In genomic region chr10:78575105-78575632, GRCm38 (mm10) we compare ENCODE assay signal across 8 mouse cellular contexts. TPM values are rescaled to one million over a fixed set of nuclear protein-coding genes. Genes with fewer than 3 reads are reported as not detected.
DNase-seq lines count a peak whose midpoint lies in the region; ATAC-seq and TF ChIP-seq lines count a peak whose summit lies in the region.

No protein-coding gene starts in this region.

- no peaks in the 10 kb centered on the region for H3K9me3 ChIP-seq in kidney, embryonic 14.5 days (ENCODE audit: control insufficient read depth, low read length)
- H3K9me3 ChIP-seq in hindbrain, embryonic 16.5 days (ENCODE audit: control insufficient read depth, low read length), result no peaks in the 10 kb centered on the region
- H3K9me3 ChIP-seq in midbrain, embryonic 14.5 days (ENCODE audit: control insufficient read depth, low read length), result no peaks in the 10 kb centered on the region

- H3K4me2 ChIP-seq in kidney, embryonic 14.5 days (replicated peaks; ENCODE audit: low read depth, low read length), result peak overlapping the region; percentile 64
- peak overlapping the region; percentile 88 for H3K4me2 ChIP-seq in hindbrain, embryonic 16.5 days (ENCODE audit: low read length)
- peak overlapping the region; percentile 73 for H3K4me2 ChIP-seq in midbrain, embryonic 14.5 days (ENCODE audit: low read length)

- TF ChIP-seq CTCF in bone marrow, adult 2 months (IDR thresholded peaks at IDR 0.05; ENCODE audit: control insufficient read depth, insufficient read depth, low read length), result no peak

- no peak for TF ChIP-seq POLR2A in bone marrow, adult 2 months (IDR thresholded peaks at IDR 0.05; ENCODE audit: borderline replicate concordance, control insufficient read depth, low read depth, low read length)

- H3K27ac ChIP-seq in kidney, embryonic 14.5 days (ENCODE audit: low read depth, low read length), result peak overlapping the region; percentile 85
- H3K27ac ChIP-seq in bone marrow, adult 2 months (ENCODE audit: control insufficient read depth, insufficient read depth, low read depth, low read length, poor library complexity), result peak overlapping the region; percentile 82; the same call in 1 of the 2 replicates
- peak overlapping the region; percentile 89 for H3K27ac ChIP-seq in hindbrain, embryonic 16.5 days (ENCODE audit: low read depth, low read length)
- peak overlapping the region; percentile 81 for H3K27ac ChIP-seq in midbrain, embryonic 14.5 days (replicated peaks; ENCODE audit: low read depth, low read length)

- peak overlapping the region; percentile 69 for H3K4me3 ChIP-seq in kidney, embryonic 14.5 days (ENCODE audit: low read length)
- peak overlapping the region; percentile 87 for H3K4me3 ChIP-seq in bone marrow, adult 2 months (replicated peaks; ENCODE audit: control insufficient read depth, low read depth, low read length)
- peak overlapping the region; percentile 71 for H3K4me3 ChIP-seq in hindbrain, embryonic 16.5 days (ENCODE audit: low read length)
- peak overlapping the region; percentile 60 for H3K4me3 ChIP-seq in midbrain, embryonic 14.5 days (replicated peaks; ENCODE audit: low read depth, low read length)

- H3K36me3 ChIP-seq in kidney, embryonic 14.5 days (ENCODE audit: control insufficient read depth, insufficient read depth, low read length), result peaks cover 28% of the 10 kb centered on the region; the same call in 1 of the 2 replicates
- H3K36me3 ChIP-seq in hindbrain, embryonic 16.5 days (ENCODE audit: control insufficient read depth, insufficient read depth, low read length), result peaks cover 14% of the 10 kb centered on the region
- H3K36me3 ChIP-seq in midbrain, embryonic 14.5 days (ENCODE audit: control insufficient read depth, insufficient read depth, low read length), result peaks cover 26% of the 10 kb centered on the region

- no peak for DNase-seq in kidney, adult 8-10 months
- no peak for DNase-seq in midbrain, embryonic 14.5 days
- no peak for DNase-seq in frontal cortex, postnatal 25 days (ENCODE audit: low spot score in 2 of 2)
- no peak for DNase-seq in urinary bladder, postnatal 25 days (ENCODE audit: low spot score)
- no peak for DNase-seq in embryo, embryonic 9.5 days (ENCODE audit: extremely low spot score)

- H3K9ac ChIP-seq in kidney, embryonic 14.5 days (ENCODE audit: low read depth, low read length), result peak overlapping the region; percentile 74
- peak overlapping the region; percentile 75 for H3K9ac ChIP-seq in hindbrain, embryonic 16.5 days (ENCODE audit: low read depth, low read length)
- H3K9ac ChIP-seq in midbrain, embryonic 14.5 days (replicated peaks; ENCODE audit: low read length), result peak overlapping the region; percentile 70

- 15% methylated on average over 13 of the region's 13 CpGs for WGBS in kidney, embryonic 14.5 days
- 9% methylated on average over 13 of the region's 13 CpGs for WGBS in bone marrow, adult 2 months
- WGBS in hindbrain, embryonic 16.5 days, result 14% methylated on average over 13 of the region's 13 CpGs
- WGBS in midbrain, embryonic 14.5 days, result 17% methylated on average over 13 of the region's 13 CpGs

- H3K4me1 ChIP-seq in kidney, embryonic 14.5 days (ENCODE audit: control insufficient read depth, insufficient read depth, low read length), result no peaks in the 10 kb centered on the region
- peaks cover 2% of the 10 kb centered on the region; the same call in 1 of the 2 replicates for H3K4me1 ChIP-seq in bone marrow, adult 2 months (ENCODE audit: control insufficient read depth, insufficient read depth, low read length)
- peaks cover 10% of the 10 kb centered on the region for H3K4me1 ChIP-seq in hindbrain, embryonic 16.5 days (ENCODE audit: control insufficient read depth, insufficient read depth, low read depth, low read length)
- peaks cover 7% of the 10 kb centered on the region; the same call in 1 of the 2 replicates for H3K4me1 ChIP-seq in midbrain, embryonic 14.5 days (ENCODE audit: control insufficient read depth, insufficient read depth, low read length)

- H3K27me3 ChIP-seq in kidney, embryonic 14.5 days (ENCODE audit: control insufficient read depth, insufficient read depth, low read length), result no peaks in the 10 kb centered on the region
- no peaks in the 10 kb centered on the region for H3K27me3 ChIP-seq in hindbrain, embryonic 16.5 days (replicated peaks; ENCODE audit: control insufficient read depth, insufficient read depth, low read length)
- H3K27me3 ChIP-seq in midbrain, embryonic 14.5 days (ENCODE audit: control insufficient read depth, insufficient read depth, low read length), result no peaks in the 10 kb centered on the region

- ATAC-seq in kidney, embryonic 14.5 days (ENCODE audit: low FRiP score, low TSS enrichment), result peak; percentile 53
- peak; percentile 48 for ATAC-seq in hindbrain, embryonic 16.5 days
- ATAC-seq in midbrain, embryonic 14.5 days (ENCODE audit: low FRiP score, low TSS enrichment), result peak; percentile 47

RNA-seq across cellular contexts. Expression of gene Ilvbl, which starts 1.0 kb away (rescaled TPM):
- polyA plus RNA-seq in kidney, embryonic 14.5 days (2014; fragmentation: Nextera tagmentation; extraction: Ambion mirVana), result 32.3 and 34.0 TPM in 2 replicates
- polyA plus RNA-seq in bone marrow, adult 2 months (2011; ENCODE audit: insufficient read depth, insufficient read length, low replicate concordance, missing spikeins), result 11.3 and 25.4 TPM in 2 replicates
- polyA plus RNA-seq in hindbrain, embryonic 16.5 days (2015; fragmentation: Nextera tagmentation; extraction: Ambion mirVana), result 76.5 and 79.8 TPM in 2 replicates
- polyA plus RNA-seq in midbrain, embryonic 14.5 days (2014; fragmentation: Nextera tagmentation; extraction: Ambion mirVana), result 46.4 and 48.5 TPM in 2 replicates

RNA-seq across cellular contexts. Expression of gene Syde1, which starts 16.6 kb away (rescaled TPM):
- 16.8 and 18.0 TPM in 2 replicates for polyA plus RNA-seq in kidney, embryonic 14.5 days (2014; fragmentation: Nextera tagmentation; extraction: Ambion mirVana)
- polyA plus RNA-seq in bone marrow, adult 2 months (2011; ENCODE audit: insufficient read depth, insufficient read length, low replicate concordance, missing spikeins), result 3.6 and 5.5 TPM in 2 replicates
- 3.4 and 4.2 TPM in 2 replicates for polyA plus RNA-seq in hindbrain, embryonic 16.5 days (2015; fragmentation: Nextera tagmentation; extraction: Ambion mirVana)
- polyA plus RNA-seq in midbrain, embryonic 14.5 days (2014; fragmentation: Nextera tagmentation; extraction: Ambion mirVana), result 2.3 and 4.3 TPM in 2 replicates

RNA-seq across cellular contexts. Expression of gene Olfr1357, which starts 42.7 kb away (rescaled TPM):
- polyA plus RNA-seq in kidney, embryonic 14.5 days (2014; fragmentation: Nextera tagmentation; extraction: Ambion mirVana), result not detected in 2 replicates
- polyA plus RNA-seq in bone marrow, adult 2 months (2011; ENCODE audit: insufficient read depth, insufficient read length, low replicate concordance, missing spikeins), result not detected in 2 replicates
- not detected in 2 replicates for polyA plus RNA-seq in hindbrain, embryonic 16.5 days (2015; fragmentation: Nextera tagmentation; extraction: Ambion mirVana)
- not detected in 2 replicates for polyA plus RNA-seq in midbrain, embryonic 14.5 days (2014; fragmentation: Nextera tagmentation; extraction: Ambion mirVana)

RNA-seq across cellular contexts. Expression of gene Olfr1358, which starts 57.9 kb away (rescaled TPM):
- polyA plus RNA-seq in kidney, embryonic 14.5 days (2014; fragmentation: Nextera tagmentation; extraction: Ambion mirVana), result not detected in 2 replicates
- not detected in 2 replicates for polyA plus RNA-seq in bone marrow, adult 2 months (2011; ENCODE audit: insufficient read depth, insufficient read length, low replicate concordance, missing spikeins)
- not detected in 2 replicates for polyA plus RNA-seq in hindbrain, embryonic 16.5 days (2015; fragmentation: Nextera tagmentation; extraction: Ambion mirVana)
- polyA plus RNA-seq in midbrain, embryonic 14.5 days (2014; fragmentation: Nextera tagmentation; extraction: Ambion mirVana), result not detected in 2 replicates
